Mouse (Mus musculus): ENCODE results near the gene Aig1. TPM values are rescaled to one million over a fixed set of nuclear protein-coding genes. Genes with fewer than 3 reads are reported as not detected.
A peak's percentile ranks its signal among the peaks of the same experiment; 100 is the strongest.

The Aig1 gene
- polyA plus RNA-seq, 1 experiment from 2014 or later, result 36.1 TPM

- no peak overlapping the region for H3K4me2 ChIP-seq (ENCODE audit: low read depth, low read length)
- H3K36me3 ChIP-seq (ENCODE audit: control insufficient read depth, insufficient read depth, low read length), result no peaks in the 10 kb centered on the region
- peaks cover 18% of the 10 kb centered on the region for H3K4me1 ChIP-seq (ENCODE audit: control insufficient read depth, insufficient read depth, low read length)
- H3K4me3 ChIP-seq (ENCODE audit: low read depth, low read length), result no peak overlapping the region
- no peak for ATAC-seq (ENCODE audit: low read depth)
- DNase-seq (ENCODE audit: low spot score), result no peak
- no peaks in the 10 kb centered on the region for H3K27me3 ChIP-seq (replicated peaks; ENCODE audit: control insufficient read depth, insufficient read depth, low read length)
- H3K9ac ChIP-seq (ENCODE audit: low read depth, low read length), result no peak overlapping the region
- no peak overlapping the region for H3K27ac ChIP-seq (replicated peaks; ENCODE audit: low read depth, low read length)
- no peaks in the 10 kb centered on the region for H3K9me3 ChIP-seq (ENCODE audit: control insufficient read depth, low read length)
Measured at GRCm38 (mm10) chr10:13684452-13684851, 184.3 kb downstream of the Aig1 start.

GRCm38 (mm10) chr10:13682565-13682964 lies 186.2 kb downstream of the Aig1 start:
- DNase-seq (ENCODE audit: low spot score), result peak; percentile 50
- ATAC-seq (ENCODE audit: low read depth), result no peak
- no peaks in the 10 kb centered on the region for H3K9me3 ChIP-seq (ENCODE audit: control insufficient read depth, low read length)
- no peak overlapping the region for H3K4me3 ChIP-seq (ENCODE audit: low read depth, low read length)
- WGBS, result 46% methylated on average over 3 of the region's 3 CpGs
- H3K36me3 ChIP-seq (ENCODE audit: control insufficient read depth, insufficient read depth, low read length), result no peaks in the 10 kb centered on the region
- no peaks in the 10 kb centered on the region for H3K27me3 ChIP-seq (replicated peaks; ENCODE audit: control insufficient read depth, insufficient read depth, low read length)
- no peak overlapping the region for H3K4me2 ChIP-seq (ENCODE audit: low read depth, low read length)
- H3K9ac ChIP-seq (ENCODE audit: low read depth, low read length), result no peak overlapping the region
- no peak overlapping the region for H3K27ac ChIP-seq (replicated peaks; ENCODE audit: low read depth, low read length)
- peaks cover 3% of the 10 kb centered on the region; the same call in 1 of the 2 replicates for H3K4me1 ChIP-seq (ENCODE audit: control insufficient read depth, insufficient read depth, low read length)

- H3K27ac ChIP-seq (replicated peaks; ENCODE audit: low read depth, low read length), result no peak overlapping the region
- H3K9ac ChIP-seq (ENCODE audit: low read depth, low read length), result no peak overlapping the region
- H3K4me2 ChIP-seq (ENCODE audit: low read depth, low read length), result no peak overlapping the region
- ATAC-seq (ENCODE audit: low read depth) (no peak), DNase-seq (ENCODE audit: low spot score) (no peak)
- WGBS, result 83% methylated on average over 2 of the region's 2 CpGs
- no peaks in the 10 kb centered on the region for H3K36me3 ChIP-seq (ENCODE audit: control insufficient read depth, insufficient read depth, low read length)
- no peaks in the 10 kb centered on the region for H3K27me3 ChIP-seq (replicated peaks; ENCODE audit: control insufficient read depth, insufficient read depth, low read length)
- H3K4me3 ChIP-seq (ENCODE audit: low read depth, low read length), result no peak overlapping the region
- no peaks in the 10 kb centered on the region for H3K9me3 ChIP-seq (ENCODE audit: control insufficient read depth, low read length)
- H3K4me1 ChIP-seq (ENCODE audit: control insufficient read depth, insufficient read depth, low read length), result no peaks in the 10 kb centered on the region
Measured at GRCm38 (mm10) chr10:13677440-13677839, 191.3 kb downstream of the Aig1 start.

GRCm38 (mm10) chr10:13675033-13675379 lies 193.8 kb downstream of the Aig1 start:
- Histone ChIP-seq H3K9me3 (ENCODE audit: control insufficient read depth, low read length) (no peaks in the 10 kb centered on the region), H3K27ac (replicated peaks; ENCODE audit: low read depth, low read length) (no peak overlapping the region), H3K36me3 (ENCODE audit: control insufficient read depth, insufficient read depth, low read length) (no peaks in the 10 kb centered on the region), H3K9ac (ENCODE audit: low read depth, low read length) (no peak overlapping the region), H3K27me3 (replicated peaks; ENCODE audit: control insufficient read depth, insufficient read depth, low read length) (no peaks in the 10 kb centered on the region), H3K4me3 (ENCODE audit: low read depth, low read length) (no peak overlapping the region), H3K4me2 (ENCODE audit: low read depth, low read length) (no peak overlapping the region), H3K4me1 (ENCODE audit: control insufficient read depth, insufficient read depth, low read length) (no peaks in the 10 kb centered on the region)
- ATAC-seq (ENCODE audit: low read depth) (no peak), DNase-seq (ENCODE audit: low spot score) (no peak)
- WGBS, result 83% methylated on average over 3 of the region's 3 CpGs

GRCm38 (mm10) chr10:13674304-13675032 lies 194.3 kb downstream of the Aig1 start:
- Histone ChIP-seq H3K9ac (ENCODE audit: low read depth, low read length) (no peak overlapping the region), H3K4me1 (ENCODE audit: control insufficient read depth, insufficient read depth, low read length) (no peaks in the 10 kb centered on the region), H3K27ac (replicated peaks; ENCODE audit: low read depth, low read length) (no peak overlapping the region), H3K4me3 (ENCODE audit: low read depth, low read length) (no peak overlapping the region), H3K4me2 (ENCODE audit: low read depth, low read length) (no peak overlapping the region), H3K36me3 (ENCODE audit: control insufficient read depth, insufficient read depth, low read length) (no peaks in the 10 kb centered on the region), H3K27me3 (replicated peaks; ENCODE audit: control insufficient read depth, insufficient read depth, low read length) (no peaks in the 10 kb centered on the region), H3K9me3 (ENCODE audit: control insufficient read depth, low read length) (no peaks in the 10 kb centered on the region)
- ATAC-seq (ENCODE audit: low read depth), result no peak
- 81% methylated on average over 7 of the region's 7 CpGs for WGBS
- no peak for DNase-seq (ENCODE audit: low spot score)

GRCm38 (mm10) chr10:13667166-13667696 lies 201.5 kb downstream of the Aig1 start:
- H3K9ac ChIP-seq (ENCODE audit: low read depth, low read length), result no peak overlapping the region
- H3K4me1 ChIP-seq (ENCODE audit: control insufficient read depth, insufficient read depth, low read length), result no peaks in the 10 kb centered on the region
- no peak overlapping the region for H3K4me3 ChIP-seq (ENCODE audit: low read depth, low read length)
- 54% methylated on average over 10 of the region's 10 CpGs for WGBS
- no peaks in the 10 kb centered on the region for H3K9me3 ChIP-seq (ENCODE audit: control insufficient read depth, low read length)
- peak; percentile 75 for DNase-seq (ENCODE audit: low spot score)
- ATAC-seq (ENCODE audit: low read depth), result no peak; the same call in 1 of the 2 replicates
- no peaks in the 10 kb centered on the region for H3K36me3 ChIP-seq (ENCODE audit: control insufficient read depth, insufficient read depth, low read length)
- H3K4me2 ChIP-seq (ENCODE audit: low read depth, low read length), result no peak overlapping the region
- no peaks in the 10 kb centered on the region for H3K27me3 ChIP-seq (replicated peaks; ENCODE audit: control insufficient read depth, insufficient read depth, low read length)
- H3K27ac ChIP-seq (replicated peaks; ENCODE audit: low read depth, low read length), result no peak overlapping the region

- DNase-seq (ENCODE audit: low spot score) (no peak), ATAC-seq (ENCODE audit: low read depth) (no peak)
- Histone ChIP-seq H3K27ac (replicated peaks; ENCODE audit: low read depth, low read length) (no peak overlapping the region), H3K4me1 (ENCODE audit: control insufficient read depth, insufficient read depth, low read length) (no peaks in the 10 kb centered on the region), H3K4me2 (ENCODE audit: low read depth, low read length) (no peak overlapping the region), H3K9ac (ENCODE audit: low read depth, low read length) (no peak overlapping the region), H3K36me3 (ENCODE audit: control insufficient read depth, insufficient read depth, low read length) (no peaks in the 10 kb centered on the region), H3K9me3 (ENCODE audit: control insufficient read depth, low read length) (no peaks in the 10 kb centered on the region), H3K27me3 (replicated peaks; ENCODE audit: control insufficient read depth, insufficient read depth, low read length) (no peaks in the 10 kb centered on the region), H3K4me3 (ENCODE audit: low read depth, low read length) (no peak overlapping the region)
Measured at GRCm38 (mm10) chr10:13663476-13663875, 205.3 kb downstream of the Aig1 start.

GRCm38 (mm10) chr10:13659778-13660177 lies 209.0 kb downstream of the Aig1 start:
- Histone ChIP-seq H3K27me3 (replicated peaks; ENCODE audit: control insufficient read depth, insufficient read depth, low read length) (no peaks in the 10 kb centered on the region), H3K36me3 (ENCODE audit: control insufficient read depth, insufficient read depth, low read length) (no peaks in the 10 kb centered on the region), H3K9ac (ENCODE audit: low read depth, low read length) (no peak overlapping the region), H3K4me2 (ENCODE audit: low read depth, low read length) (no peak overlapping the region), H3K9me3 (ENCODE audit: control insufficient read depth, low read length) (no peaks in the 10 kb centered on the region), H3K27ac (replicated peaks; ENCODE audit: low read depth, low read length) (no peak overlapping the region), H3K4me1 (ENCODE audit: control insufficient read depth, insufficient read depth, low read length) (no peaks in the 10 kb centered on the region), H3K4me3 (ENCODE audit: low read depth, low read length) (no peak overlapping the region)
- ATAC-seq (ENCODE audit: low read depth) (no peak), DNase-seq (ENCODE audit: low spot score) (no peak)
- 60% methylated on average over 2 of the region's 2 CpGs for WGBS
